Mouse (Mus musculus): ENCODE data around the gene Gm9837.

Gm9837 gene

DNA sequence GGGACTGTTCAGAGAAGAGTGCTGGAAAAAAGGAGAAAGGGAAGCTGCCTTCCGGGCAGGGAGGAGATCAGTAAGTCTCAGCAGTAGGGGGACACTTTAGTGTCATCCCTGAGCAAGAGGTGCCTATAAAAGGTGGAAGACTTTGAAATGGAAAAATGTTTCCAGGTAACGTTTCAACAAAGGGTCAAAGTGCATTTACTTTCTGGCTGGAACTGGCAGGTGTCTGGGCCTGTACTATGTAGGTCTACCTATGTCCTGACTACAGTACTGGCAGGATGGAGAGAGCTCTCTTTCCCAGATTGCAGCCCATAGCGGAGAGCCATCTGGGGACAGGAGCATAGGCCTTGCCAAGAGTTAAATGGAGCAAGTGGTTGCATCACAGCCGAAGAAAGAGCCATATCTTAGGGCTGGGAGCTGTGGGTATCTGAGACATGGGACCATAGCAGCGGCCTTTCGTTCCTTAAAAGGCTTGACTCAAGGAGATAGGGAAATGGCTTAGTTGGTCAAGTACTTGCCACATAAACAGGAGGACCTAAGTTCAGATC, 44.5 kb downstream of the Gm9837 start:
- no peak for DNase-seq (ENCODE audit: low spot score)

DNA sequence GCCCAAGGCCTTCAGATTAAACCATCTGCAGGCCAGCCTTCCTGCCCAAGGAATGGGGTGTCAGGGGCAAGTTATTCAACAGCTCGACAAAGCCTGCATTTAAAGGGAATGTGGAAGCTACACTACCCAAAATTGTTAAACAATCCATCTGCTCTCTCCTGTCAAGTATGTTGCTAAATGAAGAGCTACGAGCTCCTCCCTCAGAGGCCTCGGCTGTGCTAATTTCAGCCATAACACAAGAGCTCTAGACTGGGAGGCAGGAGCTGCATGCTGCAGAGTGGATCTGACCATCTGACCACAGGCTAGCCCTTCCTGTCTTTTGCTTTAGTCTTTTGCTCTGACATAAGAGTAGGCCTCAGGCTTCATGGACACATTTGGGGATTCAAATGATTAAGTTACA, 45.0 kb downstream of the Gm9837 start:
- no peak for DNase-seq (ENCODE audit: low spot score)

DNA sequence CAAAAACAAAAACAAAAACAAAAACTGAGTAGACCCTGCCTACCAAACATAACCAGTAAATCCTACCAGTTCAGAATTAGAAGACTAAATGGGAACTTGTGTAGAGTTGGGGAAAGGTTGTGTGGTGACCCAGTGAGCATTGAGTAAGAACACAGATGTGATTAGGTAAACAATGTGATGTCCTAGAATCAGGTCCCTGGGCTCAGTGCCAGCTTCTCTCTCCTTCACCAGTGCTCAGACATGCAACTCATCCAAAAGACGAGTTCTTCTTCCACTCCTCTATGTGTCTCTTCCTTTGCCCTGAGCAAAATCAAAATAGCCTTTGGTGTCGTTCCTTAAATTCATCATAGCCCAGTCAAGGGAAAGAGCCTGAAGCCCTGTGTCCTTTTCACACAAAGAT, 45.5 kb downstream of the Gm9837 start:
- no peak for DNase-seq (ENCODE audit: low spot score)

DNA sequence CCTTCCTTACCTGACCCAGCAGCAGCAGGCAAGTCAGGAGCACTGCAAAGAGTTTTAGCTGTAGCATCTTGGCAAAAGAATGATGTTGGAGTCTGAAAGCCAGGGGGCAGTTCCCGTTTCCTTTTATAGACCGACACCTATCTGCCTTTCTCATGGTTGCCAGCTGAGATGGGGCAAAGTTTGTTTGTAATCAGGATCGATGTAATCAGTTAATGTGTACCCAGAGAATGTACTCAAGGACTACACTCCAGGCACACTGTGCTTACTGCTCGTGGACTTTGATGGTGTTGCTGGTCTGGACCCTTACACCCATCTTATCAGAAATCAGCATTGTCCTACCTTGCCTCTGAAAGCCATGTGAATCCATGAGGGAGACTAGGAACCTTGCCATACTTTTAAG, 47.2 kb downstream of the Gm9837 start, which contains the start of gene Leap2:
TSS of gene Leap2 (minus strand) at position 135 of the 400 bp plus-strand sequence.
- DNase-seq (ENCODE audit: low spot score) = no peak
